ENCODE assay signal across 14 mouse cellular contexts in genomic region chr4:148352690-148353089, GRCm38 (mm10).
DNase-seq lines count a peak whose midpoint lies in the region; ATAC-seq and TF ChIP-seq lines count a peak whose summit lies in the region.
"Had no signal": no experiment of that assay in that cellular context is flagged by ENCODE, and none has a peak within 500 bp of the region (broad histone marks: within the 10 kb centered on the region; RNA-seq: fewer than 3 reads in every experiment).

No protein-coding gene starts in this region.

- no peak for TF ChIP-seq EP300 in liver, embryonic 14.5 days (IDR thresholded peaks at IDR 0.05; ENCODE audit: low read depth)
- TF ChIP-seq EP300 in ES-Bruce4 (IDR thresholded peaks at IDR 0.05; ENCODE audit: insufficient read depth, low read depth, low read length) = no peak

- no peak for TF ChIP-seq POLR2A in ES-Bruce4 (IDR thresholded peaks at IDR 0.05; ENCODE audit: insufficient read depth, low read length)

- no peaks in the 10 kb centered on the region; the same call in 1 of the 2 replicates for H3K9me3 ChIP-seq in liver, embryonic 14.5 days (ENCODE audit: control insufficient read depth, low read length)
- H3K9me3 ChIP-seq in liver, embryonic 12.5 days (replicated peaks) = peaks cover 10% of the 10 kb centered on the region
- no peaks in the 10 kb centered on the region for H3K9me3 ChIP-seq in ES-Bruce4 (replicated peaks; ENCODE audit: control insufficient read depth, insufficient read depth, low read length, poor library complexity, severe bottlenecking)
- H3K9me3 ChIP-seq: embryonic facial prominence, embryonic 12.5 days; neural tube, embryonic 15.5 days had no signal

- H3K27ac ChIP-seq in gastrocnemius, adult 2 months = no peak overlapping the region
- no peak overlapping the region for H3K27ac ChIP-seq in liver, embryonic 14.5 days
- H3K27ac ChIP-seq in liver, embryonic 12.5 days = no peak overlapping the region
- H3K27ac ChIP-seq in ES-Bruce4 (ENCODE audit: insufficient read depth, low read length) = no peak overlapping the region
- H3K27ac ChIP-seq: embryonic facial prominence, embryonic 12.5 days; hindbrain, embryonic 10.5 days; neural tube, embryonic 15.5 days had no signal

- intact Hi-C loops in gastrocnemius, adult 2 months (cut with DNase I) = no loop called here

- ATAC-seq in liver, embryonic 14.5 days (ENCODE audit: insufficient read depth) = no peak
- no peak for ATAC-seq in liver, embryonic 12.5 days

- no peak overlapping the region for H3K9ac ChIP-seq in liver, embryonic 14.5 days (replicated peaks)
- no peak overlapping the region for H3K9ac ChIP-seq in liver, embryonic 12.5 days
- no peak overlapping the region for H3K9ac ChIP-seq in ES-Bruce4 (ENCODE audit: low read depth, poor library complexity, severe bottlenecking)
- H3K9ac ChIP-seq: embryonic facial prominence, embryonic 12.5 days; neural tube, embryonic 15.5 days had no signal

- TF ChIP-seq CTCF in gastrocnemius, adult 2 months (IDR thresholded peaks at IDR 0.05) = peak; percentile 42
- TF ChIP-seq CTCF in liver, embryonic 14.5 days (IDR thresholded peaks at IDR 0.05; ENCODE audit: low read depth) = peak; percentile 58
- TF ChIP-seq CTCF in ES-Bruce4 (IDR thresholded peaks at IDR 0.05; ENCODE audit: low read depth, low read length) = peak; percentile 39

- no peak overlapping the region for H3K4me2 ChIP-seq in liver, embryonic 14.5 days (ENCODE audit: low read depth)
- H3K4me2 ChIP-seq in liver, embryonic 12.5 days = no peak overlapping the region
- H3K4me2 ChIP-seq: embryonic facial prominence, embryonic 12.5 days; neural tube, embryonic 15.5 days had no signal

- H3K27me3 ChIP-seq in liver, embryonic 14.5 days (ENCODE audit: control insufficient read depth, insufficient read depth, low read length) = no peaks in the 10 kb centered on the region
- H3K27me3 ChIP-seq in liver, embryonic 12.5 days (replicated peaks) = no peaks in the 10 kb centered on the region
- H3K27me3 ChIP-seq in ES-Bruce4 (ENCODE audit: control insufficient read depth, insufficient read depth, low read length, poor library complexity, severe bottlenecking) = no peaks in the 10 kb centered on the region
- H3K27me3 ChIP-seq: embryonic facial prominence, embryonic 12.5 days; neural tube, embryonic 15.5 days had no signal

- no peaks in the 10 kb centered on the region for H3K4me1 ChIP-seq in liver, embryonic 14.5 days (replicated peaks; ENCODE audit: control insufficient read depth in 2 of 2, insufficient read depth in 2 of 2, low read length in 1 of 2)
- no peaks in the 10 kb centered on the region for H3K4me1 ChIP-seq in liver, embryonic 12.5 days
- no peaks in the 10 kb centered on the region for H3K4me1 ChIP-seq in ES-Bruce4 (ENCODE audit: control insufficient read depth, insufficient read depth, low read length)
- H3K4me1 ChIP-seq: embryonic facial prominence, embryonic 12.5 days had no signal

- no peak for DNase-seq in gastrocnemius, adult 2 months
- DNase-seq in gastrocnemius, postnatal 4 days (ENCODE audit: low spot score in 2 of 2) = no peak
- no peak for DNase-seq in liver, embryonic 14.5 days (ENCODE audit: low read depth in 3 of 3, low spot score in 3 of 3)
- DNase-seq in naive thymus-derived CD4-positive, alpha-beta T cell, adult 2 months (ENCODE audit: low read depth) = peak; percentile 4
- no peak for DNase-seq in lung, postnatal 4 days
- DNase-seq: cerebellum, adult 18-20 months; kidney, adult 8-10 months; lung, postnatal 14 days; thymus, postnatal 14 days had no signal

- no peak overlapping the region for H3K4me3 ChIP-seq in gastrocnemius, adult 2 months
- no peak overlapping the region for H3K4me3 ChIP-seq in liver, embryonic 14.5 days (ENCODE audit: insufficient read depth in 1 of 2, low read depth in 2 of 2, low read length in 2 of 2)
- no peak overlapping the region for H3K4me3 ChIP-seq in liver, embryonic 12.5 days
- no peak overlapping the region for H3K4me3 ChIP-seq in ES-Bruce4 (ENCODE audit: low read depth, low read length)
- H3K4me3 ChIP-seq: embryonic facial prominence, embryonic 12.5 days; hindbrain, embryonic 10.5 days; neural tube, embryonic 15.5 days had no signal

- H3K36me3 ChIP-seq in liver, embryonic 14.5 days (replicated peaks; ENCODE audit: control insufficient read depth, insufficient read depth, low read depth) = no peaks in the 10 kb centered on the region
- no peaks in the 10 kb centered on the region for H3K36me3 ChIP-seq in liver, embryonic 12.5 days
- H3K36me3 ChIP-seq in ES-Bruce4 (ENCODE audit: control insufficient read depth, insufficient read depth, low read length, poor library complexity, severe bottlenecking) = no peaks in the 10 kb centered on the region
- H3K36me3 ChIP-seq: embryonic facial prominence, embryonic 12.5 days; hindbrain, embryonic 10.5 days; neural tube, embryonic 15.5 days had no signal

- WGBS in liver, embryonic 14.5 days (ENCODE audit: insufficient replicate concordance) = 69% methylated on average over 5 of the region's 5 CpGs
- 79% methylated on average over 5 of the region's 5 CpGs for WGBS in liver, embryonic 12.5 days (ENCODE audit: insufficient replicate concordance)
